Mouse (Mus musculus) cerebral cortex, adult 2 months (tissue): ENCODE results near the gene Gm49361.

Experiments
- WGBS: fragments of 180-500 bp; shearing (Covaris S2); methylation state at CpG from one replicate; pipeline ENCODE4 v1.1.7; 2018; 5-methylcytosine and 5-hydroxymethylcytosine counted together

Gene Gm49361

GRCm38 (mm10) chr14:57617675-57618074 is 128.2 kb downstream of the Gm49361 start:
- 78% methylated on average over 1 of the region's 1 CpGs for WGBS

GRCm38 (mm10) chr14:57616339-57616965 is 129.5 kb downstream of the Gm49361 start:
- 50% methylated on average over 6 of the region's 6 CpGs for WGBS

GRCm38 (mm10) chr14:57615828-57616227 is 130.1 kb downstream of the Gm49361 start:
- 56% methylated on average over 6 of the region's 6 CpGs for WGBS

GRCm38 (mm10) chr14:57611034-57611433 is 134.9 kb downstream of the Gm49361 start:
- 83% methylated on average over 2 of the region's 2 CpGs for WGBS

- 64% methylated on average over 4 of the region's 4 CpGs for WGBS
Measured at GRCm38 (mm10) chr14:57609816-57610329, 136.0 kb downstream of the Gm49361 start.

GRCm38 (mm10) chr14:57607500-57607899 is 138.4 kb downstream of the Gm49361 start:
- 3% methylated on average over 1 of the region's 1 CpGs for WGBS

- WGBS, result 52% methylated on average over 8 of the region's 8 CpGs
Measured at GRCm38 (mm10) chr14:57606663-57607365, 139.1 kb downstream of the Gm49361 start.

- 90% methylated on average over 5 of the region's 5 CpGs for WGBS
Measured at GRCm38 (mm10) chr14:57593279-57593678, 152.6 kb downstream of the Gm49361 start.
